Mouse (Mus musculus) A20 (cell line): ENCODE data around the gene Duox1.

ENCODE experiments used
- DNase-seq: peaks from one replicate; pipeline ENCODE4 v3.0.0-alpha.2; 2011; ENCODE audit warnings: low read depth, low spot score

The Duox1 gene

GRCm38 (mm10) chr2:122315372-122315771 is at the start of gene Duox1:
Gene Duox1 (plus strand): TSS chr2:122315672.
- DNase-seq, result no peak

- no peak for DNase-seq
These were observed 48.9 kb upstream of the Duox1 start for GRCm38 (mm10) chr2:122266407-122267193.

GRCm38 (mm10) chr2:122278769-122279168 is 36.7 kb upstream of the Duox1 start:
- no peak for DNase-seq

- DNase-seq, result no peak
These were observed 31.4 kb upstream of the Duox1 start for GRCm38 (mm10) chr2:122284091-122284490.

- DNase-seq, result no peak
These were observed 29.3 kb upstream of the Duox1 start for GRCm38 (mm10) chr2:122286137-122286536.

- DNase-seq, result no peak
These were observed 20.6 kb upstream of the Duox1 start for GRCm38 (mm10) chr2:122294916-122295315.

- no peak for DNase-seq
These were observed 18.0 kb upstream of the Duox1 start for GRCm38 (mm10) chr2:122297271-122298095.

GRCm38 (mm10) chr2:122298096-122298499 is 17.4 kb upstream of the Duox1 start, which contains the start of gene Duox2:
Gene Duox2 (minus strand): TSS chr2:122298449.
- no peak for DNase-seq

GRCm38 (mm10) chr2:122298596-122299490 is 16.6 kb upstream of the Duox1 start, which contains the start of gene Duoxa2:
Gene Duoxa2 (plus strand): TSS chr2:122298900.
- DNase-seq, result no peak

- no peak for DNase-seq
These were observed 15.4 kb upstream of the Duox1 start for GRCm38 (mm10) chr2:122299911-122300655.

- DNase-seq, result no peak
These were observed 14.8 kb upstream of the Duox1 start for GRCm38 (mm10) chr2:122300656-122301020.

GRCm38 (mm10) chr2:122301081-122301920 is 14.2 kb upstream of the Duox1 start:
- DNase-seq, result no peak

GRCm38 (mm10) chr2:122301921-122302573 is 13.4 kb upstream of the Duox1 start:
- no peak for DNase-seq

- DNase-seq, result peak; percentile 84
These were observed 12.8 kb upstream of the Duox1 start for GRCm38 (mm10) chr2:122302574-122303241.

GRCm38 (mm10) chr2:122304544-122304943 is 10.9 kb upstream of the Duox1 start:
- no peak for DNase-seq

- no peak for DNase-seq
These were observed 10.2 kb upstream of the Duox1 start for GRCm38 (mm10) chr2:122305097-122305892.

- DNase-seq, result no peak
These were observed 9.3 kb upstream of the Duox1 start for GRCm38 (mm10) chr2:122306184-122306583.

- DNase-seq, result no peak
These were observed 5.8 kb upstream of the Duox1 start for GRCm38 (mm10) chr2:122309647-122310046.
